Mouse (Mus musculus) cerebellum, adult 2 months (tissue): ENCODE measurements around the gene Hsf3.
"Not testable (repeated sequence)": the region's sequence is repeated elsewhere in the genome, so short reads cannot be mapped to it uniquely, and the experiment has no call there.

ENCODE experiments used
- CTCF ChIP-seq: fragments of 200-500 bp; IDR thresholded peaks from 2 replicates; pipeline ENCODE4 v1.5.1; 2011; ENCODE audit warnings: low read depth, mild to moderate bottlenecking, control low read depth, low read length, moderate library complexity, borderline replicate concordance; ENCODE audit not compliant: insufficient read depth
- POLR2A ChIP-seq: fragments of 200-500 bp; IDR thresholded peaks from 2 replicates; pipeline ENCODE4 v1.6.1; 2011; ENCODE audit warnings: low read length, control low read depth, borderline replicate concordance; ENCODE audit not compliant: insufficient read depth

- TF ChIP-seq CTCF, POLR2A: not testable (repeated sequence)
These were observed 40.7 kb downstream of the Hsf3 start for GRCm38 (mm10) chrX:96415351-96415750.
